Mouse (Mus musculus) testis, adult 2 months (tissue): ENCODE measurements at regions not wholly inside any gene's neighbourhood (a gene's known extent, or its start where the extent isn't known, plus 50 kb on each side); places are given as distances from the start of the nearest gene placed in this dataset.

Source experiments
- CTCF ChIP-seq: fragments of 200-500 bp; IDR thresholded peaks from 2 replicates; pipeline ENCODE4 v1.5.1; 2012; ENCODE audit warnings: low read depth, mild to moderate bottlenecking, inconsistent platforms, low read length, moderate library complexity; ENCODE audit not compliant: control insufficient read depth, insufficient read depth, insufficient replicate concordance
- POLR2A ChIP-seq: fragments of 200-500 bp; IDR thresholded peaks from 2 replicates; pipeline ENCODE4 v1.6.1; 2012; ENCODE audit warnings: low read depth, mild to moderate bottlenecking, inconsistent platforms, low read length, moderate library complexity; ENCODE audit not compliant: control insufficient read depth

DNA sequence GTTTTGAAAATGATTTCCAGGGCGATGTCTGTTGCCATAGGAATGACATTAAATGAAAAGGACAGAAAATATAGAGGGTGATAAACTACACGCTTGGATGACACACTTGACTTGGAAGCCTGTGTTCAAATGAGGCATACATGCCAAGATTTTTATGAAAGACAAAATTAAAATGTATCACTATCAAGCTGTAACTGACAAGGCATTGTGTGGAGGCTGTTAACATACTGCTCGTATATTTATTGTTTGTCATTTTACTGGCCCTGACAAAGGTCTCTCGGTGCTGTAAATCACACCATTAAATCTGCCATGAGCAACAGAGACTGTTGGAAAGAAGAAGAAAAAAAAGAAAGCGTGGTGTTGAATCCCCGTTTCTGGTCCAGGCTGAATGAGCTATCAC lies 395.3 kb upstream of the Sall1 start:
- TF ChIP-seq CTCF: no peak
- no peak for TF ChIP-seq POLR2A
